Mouse (Mus musculus): ENCODE results near the gene Plscr3.

Plscr3 gene

DNA sequence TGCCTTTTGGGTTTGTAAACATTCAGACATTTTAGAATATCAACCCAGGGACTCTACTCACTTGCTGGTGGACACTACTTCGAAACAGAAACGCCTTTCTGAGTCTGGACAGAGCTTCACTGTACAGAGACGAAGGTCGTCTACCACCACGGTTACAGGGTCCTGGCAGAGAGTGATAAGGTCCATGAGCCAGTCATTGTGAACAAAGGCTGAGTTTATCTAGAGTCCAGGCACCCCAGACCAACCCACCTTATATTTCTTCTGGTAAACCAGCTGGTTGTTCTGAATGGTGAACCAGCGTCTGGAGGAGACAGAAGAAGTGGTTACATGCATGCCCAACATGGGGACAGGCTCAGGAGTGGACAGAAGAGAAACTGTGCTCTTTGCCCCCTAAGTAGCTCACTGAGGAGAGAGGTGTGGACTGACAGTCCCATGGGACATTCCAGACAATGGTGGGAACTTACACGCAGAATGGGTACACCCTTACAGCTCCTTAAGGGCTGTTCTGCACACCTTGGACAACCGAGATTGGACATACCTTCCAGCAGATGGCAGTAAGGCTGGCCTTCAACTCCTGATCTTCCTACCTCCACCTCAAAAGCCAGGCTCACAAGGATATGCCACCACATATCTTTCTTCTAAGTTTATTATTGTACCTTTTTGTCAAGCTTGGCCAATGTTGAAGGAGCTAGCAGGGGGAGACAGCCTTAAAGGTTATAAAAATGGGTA is 40.9 kb downstream of the Plscr3 start:
- no peak for DNase-seq (ENCODE audit: extremely low spot score, low read depth, low spot score)

DNA sequence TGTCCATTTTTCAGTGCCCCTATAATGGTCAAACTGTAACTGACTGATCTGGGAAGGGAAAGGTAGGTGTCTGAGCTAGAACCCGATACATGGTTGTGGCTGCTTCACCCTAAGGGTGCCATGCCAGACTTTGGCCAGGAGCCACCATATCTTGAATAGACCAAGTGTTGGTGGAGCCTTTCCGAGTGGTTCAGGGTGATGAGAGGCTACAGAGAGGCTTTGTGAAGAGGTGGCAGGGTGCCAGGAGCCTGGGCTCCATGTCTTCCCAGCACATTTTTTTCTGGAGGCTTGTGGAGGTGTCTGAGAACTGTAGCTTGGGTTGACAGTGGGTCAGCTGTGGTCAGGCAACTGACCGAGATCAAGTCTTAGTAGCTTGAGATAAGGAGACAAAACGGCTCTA is 45.3 kb downstream of the Plscr3 start:
- no peak for DNase-seq (ENCODE audit: extremely low spot score, low read depth, low spot score)

DNA sequence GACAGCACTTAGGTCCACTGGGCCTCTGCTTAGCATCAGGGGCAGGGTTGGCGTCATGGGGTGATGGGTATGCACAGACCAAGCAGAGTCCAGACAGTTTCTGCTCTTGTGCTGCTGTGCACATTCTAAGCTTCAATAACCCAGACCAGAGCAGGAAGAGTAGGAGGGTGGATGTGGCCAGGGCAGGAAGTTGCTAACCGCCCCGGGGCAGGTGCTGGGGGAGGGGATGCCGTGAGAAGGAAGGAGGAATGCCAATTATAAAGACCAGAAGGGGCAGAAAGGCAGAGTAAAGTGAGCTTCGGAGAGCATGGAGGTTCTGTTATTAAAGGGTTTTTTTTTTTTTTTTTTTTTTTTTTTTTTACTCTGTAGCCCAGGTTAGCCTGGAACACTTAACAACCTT is 48.5 kb downstream of the Plscr3 start:
- no peak for DNase-seq (ENCODE audit: extremely low spot score, low read depth, low spot score)

DNA sequence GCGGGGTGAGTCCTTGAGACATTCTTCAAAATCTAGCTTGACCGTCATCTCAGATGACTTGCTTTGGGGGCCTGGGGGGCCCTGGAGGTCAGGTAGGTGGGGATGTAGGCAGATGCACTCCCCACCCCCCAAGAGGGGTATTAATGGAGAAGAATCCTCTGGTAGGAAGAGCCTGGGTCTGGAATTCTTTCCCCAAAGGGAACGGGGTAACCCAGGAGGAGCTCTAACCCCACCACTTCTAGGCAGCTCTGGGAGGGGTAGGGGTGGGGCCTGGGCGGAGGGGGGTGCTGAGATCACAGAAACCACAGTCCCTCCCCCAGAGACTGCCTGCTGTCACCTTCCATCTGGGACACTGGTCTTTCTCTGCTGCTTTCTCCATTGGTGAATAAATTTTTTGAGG is 49.1 kb downstream of the Plscr3 start, which contains the start of gene Acap1:
TSS of gene Acap1 (minus strand) at position 249 of the 400 bp plus-strand sequence.
- no peak for DNase-seq (ENCODE audit: extremely low spot score, low read depth, low spot score)

DNA sequence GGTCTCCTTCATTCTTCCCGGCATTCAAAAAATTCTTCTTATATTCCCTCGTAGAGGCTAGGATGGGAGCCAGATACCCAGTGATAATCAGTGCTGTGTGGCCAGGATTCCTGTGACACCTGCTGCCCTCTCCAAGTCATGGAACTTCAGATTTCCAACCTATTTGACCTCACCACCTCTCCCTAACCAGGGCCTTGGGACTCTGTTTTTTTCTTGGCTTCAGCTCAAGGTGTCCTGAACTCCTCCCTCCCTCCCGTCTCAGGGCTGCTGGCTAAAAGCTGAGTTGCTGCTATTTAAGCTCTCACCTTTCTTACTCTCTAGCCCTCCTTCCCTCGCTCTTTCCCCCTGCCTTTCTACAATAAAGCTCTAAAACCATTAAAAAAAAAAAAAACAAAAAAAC is 53.7 kb downstream of the Plscr3 start:
- no peak for DNase-seq (ENCODE audit: extremely low spot score, low read depth, low spot score)

DNA sequence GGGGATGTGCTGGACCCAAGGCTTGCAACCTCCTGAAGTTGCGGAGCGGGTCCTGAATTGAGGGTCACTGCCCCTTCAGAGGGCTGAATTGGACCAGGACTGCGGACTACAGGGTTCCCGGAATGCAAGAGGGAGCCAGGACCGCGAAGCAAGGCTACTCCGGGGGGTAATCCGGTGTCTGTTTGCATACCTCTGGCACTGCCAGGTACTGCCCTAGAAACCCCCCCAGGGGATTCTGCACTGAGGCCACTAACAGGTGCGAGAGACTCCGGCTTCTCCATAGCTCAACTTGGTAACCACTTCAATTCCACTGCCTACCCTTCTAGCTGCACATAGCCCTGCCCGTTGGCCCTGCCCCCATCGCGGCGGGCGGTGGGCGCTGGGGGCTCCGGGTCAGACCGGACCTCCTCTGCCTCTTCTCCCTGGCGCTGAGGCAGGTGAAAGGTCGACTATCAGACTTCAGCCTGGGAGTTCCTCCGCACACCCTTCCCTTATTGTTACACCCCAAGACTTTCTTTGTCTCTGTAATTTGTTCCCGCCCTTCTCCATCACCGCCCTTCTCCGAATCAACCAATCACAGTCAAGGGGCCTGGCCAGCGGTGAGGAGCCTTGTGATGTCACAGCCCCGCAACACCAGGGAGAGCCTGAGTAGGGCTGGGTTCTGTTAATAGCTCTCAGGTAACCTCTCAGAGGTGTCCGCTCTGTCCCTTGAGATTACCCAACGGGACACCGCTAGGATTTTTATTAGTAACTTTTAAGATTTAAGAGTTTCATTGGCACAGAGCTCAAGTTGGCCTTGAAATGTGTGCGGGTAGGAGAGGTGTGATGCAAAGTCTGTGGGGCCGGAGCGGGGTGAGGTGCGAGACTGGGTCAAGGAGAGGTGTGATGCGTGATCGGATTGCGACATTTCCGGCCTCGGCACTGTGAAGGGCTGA is 54.6 kb downstream of the Plscr3 start, which contains the start of the genes 2810408A11Rik and Neurl4:
TSS of gene 2810408A11Rik (minus strand) at position 517 of the 935 bp plus-strand sequence.
TSS of gene Neurl4 (plus strand) at position 602 of the 935 bp plus-strand sequence.
- DNase-seq (ENCODE audit: extremely low spot score, low read depth, low spot score) = peak; percentile 98

DNA sequence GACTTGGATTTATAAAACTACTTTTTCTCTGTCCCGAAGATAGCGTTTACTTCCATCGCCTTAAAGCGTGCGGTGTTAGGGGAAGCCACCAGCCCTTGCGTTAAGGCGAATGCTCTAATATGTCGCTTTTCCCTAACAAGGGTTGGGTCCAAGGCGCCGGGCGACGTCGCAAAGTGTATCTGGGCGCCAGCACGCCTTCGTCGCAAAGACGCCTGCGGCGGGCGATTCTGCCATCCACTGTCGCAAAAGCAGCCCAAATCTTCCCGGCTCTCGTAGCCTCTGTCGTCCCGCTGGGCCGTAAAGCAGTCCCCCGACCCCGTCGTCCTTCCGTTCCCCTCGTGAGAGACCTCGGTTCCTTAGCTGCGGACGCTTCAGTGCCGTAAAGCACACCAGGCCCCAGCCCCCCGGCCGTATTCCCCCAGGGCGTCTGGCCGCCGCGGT is 55.2 kb downstream of the Plscr3 start:
- no peak for DNase-seq (ENCODE audit: extremely low spot score, low read depth, low spot score)

Measured in hindlimb bud, embryonic 11.5 days (tissue).